Mouse (Mus musculus): ENCODE measurements around the gene Trpm8.

Gene Trpm8

GRCm38 (mm10) chr1:88300301-88301050 lies 23.0 kb downstream of the Trpm8 start:
- DNase-seq (ENCODE audit: low spot score in 2 of 2) = peak in 1 of 2 experiments; percentile 75

- DNase-seq (ENCODE audit: low spot score in 2 of 2) = peak in 1 of 2 experiments; percentile 77
These were observed 23.9 kb downstream of the Trpm8 start for GRCm38 (mm10) chr1:88301121-88302014.

GRCm38 (mm10) chr1:88302057-88302740 lies 24.7 kb downstream of the Trpm8 start:
- peak in 1 of 2 experiments; percentile 68 for DNase-seq (ENCODE audit: low spot score in 2 of 2)

GRCm38 (mm10) chr1:88303762-88304161 lies 26.3 kb downstream of the Trpm8 start:
- DNase-seq (ENCODE audit: low spot score in 2 of 2) = peak in 1 of 2 experiments; percentile 64

GRCm38 (mm10) chr1:88304261-88304985 lies 27.0 kb downstream of the Trpm8 start:
- DNase-seq (ENCODE audit: low spot score in 2 of 2) = peak in 1 of 2 experiments; percentile 70

GRCm38 (mm10) chr1:88305018-88305795 lies 27.7 kb downstream of the Trpm8 start:
- peak in 1 of 2 experiments; percentile 66 for DNase-seq (ENCODE audit: low spot score in 2 of 2)

- peak in 1 of 2 experiments; percentile 66 for DNase-seq (ENCODE audit: low spot score in 2 of 2)
These were observed 29.1 kb downstream of the Trpm8 start for GRCm38 (mm10) chr1:88306543-88306942.

- DNase-seq (ENCODE audit: low spot score in 2 of 2) = peak in 1 of 2 experiments; percentile 60
These were observed 29.7 kb downstream of the Trpm8 start for GRCm38 (mm10) chr1:88307180-88307579.

GRCm38 (mm10) chr1:88309020-88309419 lies 31.6 kb downstream of the Trpm8 start:
- peak in 1 of 2 experiments; percentile 68 for DNase-seq (ENCODE audit: low spot score in 2 of 2)

- no peak for DNase-seq (ENCODE audit: low spot score in 2 of 2)
These were observed 32.4 kb downstream of the Trpm8 start for GRCm38 (mm10) chr1:88309905-88310304.

GRCm38 (mm10) chr1:88310349-88310748 lies 32.9 kb downstream of the Trpm8 start:
- DNase-seq (ENCODE audit: low spot score in 2 of 2) = no peak

- no peak for DNase-seq (ENCODE audit: low spot score in 2 of 2)
These were observed 39.8 kb downstream of the Trpm8 start for GRCm38 (mm10) chr1:88317279-88317678.

- DNase-seq (ENCODE audit: low spot score in 2 of 2) = peak in 1 of 2 experiments; percentile 81
These were observed 41.1 kb downstream of the Trpm8 start for GRCm38 (mm10) chr1:88318531-88319060.

GRCm38 (mm10) chr1:88320821-88321395 lies 43.4 kb downstream of the Trpm8 start:
- DNase-seq (ENCODE audit: low spot score in 2 of 2) = no peak

GRCm38 (mm10) chr1:88322146-88322545 lies 44.7 kb downstream of the Trpm8 start:
- DNase-seq (ENCODE audit: low spot score in 2 of 2) = no peak

- no peak for DNase-seq (ENCODE audit: low spot score in 2 of 2)
These were observed 45.6 kb downstream of the Trpm8 start for GRCm38 (mm10) chr1:88323101-88323500.

GRCm38 (mm10) chr1:88339481-88339880 lies 62.0 kb downstream of the Trpm8 start:
- DNase-seq (ENCODE audit: low spot score in 2 of 2) = no peak

- no peak for DNase-seq (ENCODE audit: low spot score in 2 of 2)
These were observed 65.2 kb downstream of the Trpm8 start for GRCm38 (mm10) chr1:88342615-88343014.

- DNase-seq (ENCODE audit: low spot score in 2 of 2) = no peak
These were observed 68.1 kb downstream of the Trpm8 start for GRCm38 (mm10) chr1:88345580-88345979.

GRCm38 (mm10) chr1:88348496-88349005 lies 71.1 kb downstream of the Trpm8 start:
- no peak for DNase-seq (ENCODE audit: low spot score in 2 of 2)
